ENCODE assay signal across 30 mouse cellular contexts in the genomic region with DNA sequence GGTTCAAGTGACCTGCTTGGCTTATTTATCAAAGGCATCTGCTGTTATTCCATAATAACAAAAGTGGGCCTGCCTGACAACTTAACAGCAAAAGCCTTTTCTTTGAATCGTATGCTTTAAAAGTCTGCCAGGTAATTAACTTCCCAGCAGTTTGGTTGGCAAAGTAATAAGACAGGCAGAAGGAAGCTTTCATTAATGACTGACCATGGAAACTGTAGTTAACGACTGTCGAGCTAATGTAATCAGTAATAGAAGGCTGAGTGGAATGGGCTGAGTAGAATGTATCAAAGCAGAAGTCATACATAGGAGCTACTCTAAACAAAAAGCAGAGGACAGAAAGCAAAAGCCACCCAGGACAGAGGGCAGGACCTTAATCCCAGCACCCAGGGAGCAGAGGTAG.
DNase-seq lines count a peak whose midpoint lies in the region; ATAC-seq and TF ChIP-seq lines count a peak whose summit lies in the region.
"Had no signal": no experiment of that assay in that cellular context is flagged by ENCODE, and none has a peak within 500 bp of the region (broad histone marks: within the 10 kb centered on the region; RNA-seq: fewer than 3 reads in every experiment).

No protein-coding gene starts in this region.

- TF ChIP-seq POLR2A in brain, embryonic 14.5 days (IDR thresholded peaks at IDR 0.05; ENCODE audit: borderline replicate concordance, extremely low read depth, insufficient read depth, insufficient read length, poor library complexity, severe bottlenecking) = no peak

- H3K27ac ChIP-seq in forebrain, embryonic 13.5 days = no peak overlapping the region
- no peak overlapping the region for H3K27ac ChIP-seq in forebrain, embryonic 11.5 days (ENCODE audit: low read depth, low read length)
- no peak overlapping the region for H3K27ac ChIP-seq in hindbrain, postnatal 0 days
- H3K27ac ChIP-seq in hindbrain, embryonic 10.5 days = no peak overlapping the region
- H3K27ac ChIP-seq in kidney, embryonic 16.5 days (ENCODE audit: low read length) = no peak overlapping the region
- H3K27ac ChIP-seq: embryonic facial prominence, embryonic 12.5 days; heart, embryonic 13.5 days; limb, embryonic 10.5 days; limb, embryonic 15.5 days; liver, embryonic 15.5 days; neural tube, embryonic 12.5 days had no signal

- no peak for DNase-seq in forebrain, embryonic 11.5 days (ENCODE audit: low spot score)
- peak; percentile 7 for DNase-seq in hindbrain, postnatal 0 days (ENCODE audit: low spot score)
- DNase-seq in hindbrain, embryonic 10.5 days (ENCODE audit: low spot score) = no peak
- DNase-seq in kidney, adult 11 months = no peak
- peak; percentile 70 for DNase-seq in brain, embryonic 14.5 days (ENCODE audit: low read depth)
- no peak for DNase-seq in heart, adult 11 months
- DNase-seq: adrenal gland, adult 2 months; adrenal gland, postnatal 36 days; cerebellum, adult 11 months; cerebellum, adult 9-10 months; cerebellum, postnatal 36 days; embryo, embryonic 11 days; heart, postnatal 10 days; layer of hippocampus, adult 9-11 months; lung, embryonic 14.5 days; lung, postnatal 14 days; midbrain, embryonic 14.5 days; thymus, adult 2 months; thymus, postnatal 36 days had no signal

- no peak overlapping the region for H3K4me2 ChIP-seq in forebrain, embryonic 13.5 days
- H3K4me2 ChIP-seq in forebrain, embryonic 11.5 days (ENCODE audit: low read depth, low read length, severe bottlenecking) = no peak overlapping the region
- no peak overlapping the region for H3K4me2 ChIP-seq in hindbrain, postnatal 0 days (ENCODE audit: low read depth, low read length)
- no peak overlapping the region for H3K4me2 ChIP-seq in kidney, embryonic 16.5 days (replicated peaks; ENCODE audit: low read depth, low read length)
- H3K4me2 ChIP-seq: embryonic facial prominence, embryonic 12.5 days; heart, embryonic 13.5 days; limb, embryonic 15.5 days; liver, embryonic 15.5 days; lung, embryonic 14.5 days; neural tube, embryonic 12.5 days had no signal

- no peaks in the 10 kb centered on the region for H3K36me3 ChIP-seq in forebrain, embryonic 13.5 days (ENCODE audit: poor library complexity, severe bottlenecking)
- no peaks in the 10 kb centered on the region for H3K36me3 ChIP-seq in forebrain, embryonic 11.5 days (ENCODE audit: control insufficient read depth, insufficient read depth, low read length)
- no peaks in the 10 kb centered on the region for H3K36me3 ChIP-seq in hindbrain, postnatal 0 days (ENCODE audit: insufficient read depth, low read length)
- H3K36me3 ChIP-seq in hindbrain, embryonic 10.5 days = no peaks in the 10 kb centered on the region
- H3K36me3 ChIP-seq in kidney, embryonic 16.5 days (ENCODE audit: insufficient read depth, low read length) = no peaks in the 10 kb centered on the region
- H3K36me3 ChIP-seq: embryonic facial prominence, embryonic 12.5 days; heart, embryonic 13.5 days; limb, embryonic 10.5 days; limb, embryonic 15.5 days; liver, embryonic 15.5 days; neural tube, embryonic 12.5 days had no signal

- no peaks in the 10 kb centered on the region for H3K27me3 ChIP-seq in forebrain, embryonic 13.5 days
- H3K27me3 ChIP-seq in forebrain, embryonic 11.5 days (ENCODE audit: control insufficient read depth, insufficient read depth, low read length) = no peaks in the 10 kb centered on the region
- H3K27me3 ChIP-seq in hindbrain, postnatal 0 days (ENCODE audit: insufficient read depth, low read length) = no peaks in the 10 kb centered on the region
- H3K27me3 ChIP-seq in hindbrain, embryonic 10.5 days (ENCODE audit: insufficient read depth, poor library complexity, severe bottlenecking) = no peaks in the 10 kb centered on the region
- no peaks in the 10 kb centered on the region for H3K27me3 ChIP-seq in kidney, embryonic 16.5 days (ENCODE audit: insufficient read depth, low read length)
- H3K27me3 ChIP-seq: CH12.LX; embryonic facial prominence, embryonic 12.5 days; heart, embryonic 13.5 days; limb, embryonic 15.5 days; liver, embryonic 15.5 days; neural tube, embryonic 12.5 days had no signal

- H3K9ac ChIP-seq in forebrain, embryonic 13.5 days = no peak overlapping the region
- no peak overlapping the region for H3K9ac ChIP-seq in forebrain, embryonic 11.5 days (ENCODE audit: low read length)
- no peak overlapping the region for H3K9ac ChIP-seq in hindbrain, postnatal 0 days (replicated peaks; ENCODE audit: low read length)
- H3K9ac ChIP-seq in kidney, embryonic 16.5 days (replicated peaks; ENCODE audit: low read length) = no peak overlapping the region
- H3K9ac ChIP-seq: embryonic facial prominence, embryonic 12.5 days; heart, embryonic 13.5 days; limb, embryonic 15.5 days; liver, embryonic 15.5 days; lung, embryonic 14.5 days; neural tube, embryonic 12.5 days had no signal

- no peaks in the 10 kb centered on the region for H3K4me1 ChIP-seq in forebrain, embryonic 13.5 days
- H3K4me1 ChIP-seq in forebrain, embryonic 11.5 days (replicated peaks; ENCODE audit: control insufficient read depth, insufficient read depth, low read length) = no peaks in the 10 kb centered on the region
- no peaks in the 10 kb centered on the region for H3K4me1 ChIP-seq in hindbrain, postnatal 0 days (ENCODE audit: insufficient read depth, low read length)
- H3K4me1 ChIP-seq in hindbrain, embryonic 10.5 days (replicated peaks) = no peaks in the 10 kb centered on the region
- H3K4me1 ChIP-seq in kidney, embryonic 16.5 days (ENCODE audit: insufficient read depth, low read length) = no peaks in the 10 kb centered on the region
- H3K4me1 ChIP-seq: embryonic facial prominence, embryonic 12.5 days; heart, embryonic 13.5 days; limb, embryonic 10.5 days; limb, embryonic 15.5 days; liver, embryonic 15.5 days; neural tube, embryonic 12.5 days had no signal

- H3K9me3 ChIP-seq in forebrain, embryonic 13.5 days (replicated peaks) = no peaks in the 10 kb centered on the region
- no peaks in the 10 kb centered on the region for H3K9me3 ChIP-seq in forebrain, embryonic 11.5 days (ENCODE audit: control insufficient read depth, low read length)
- H3K9me3 ChIP-seq in hindbrain, postnatal 0 days (ENCODE audit: low read length) = no peaks in the 10 kb centered on the region
- no peaks in the 10 kb centered on the region for H3K9me3 ChIP-seq in hindbrain, embryonic 10.5 days
- H3K9me3 ChIP-seq in kidney, embryonic 16.5 days (ENCODE audit: low read length) = no peaks in the 10 kb centered on the region
- H3K9me3 ChIP-seq: embryonic facial prominence, embryonic 12.5 days; heart, embryonic 13.5 days; limb, embryonic 10.5 days; limb, embryonic 15.5 days; liver, embryonic 15.5 days; neural tube, embryonic 12.5 days had no signal

- no peak overlapping the region for H3K4me3 ChIP-seq in forebrain, embryonic 13.5 days
- no peak overlapping the region for H3K4me3 ChIP-seq in forebrain, embryonic 11.5 days (ENCODE audit: low read depth, low read length)
- H3K4me3 ChIP-seq in hindbrain, postnatal 0 days (ENCODE audit: low read length) = no peak overlapping the region
- no peak overlapping the region for H3K4me3 ChIP-seq in hindbrain, embryonic 10.5 days
- H3K4me3 ChIP-seq in kidney, embryonic 16.5 days (ENCODE audit: low read length) = no peak overlapping the region
- H3K4me3 ChIP-seq: embryonic facial prominence, embryonic 12.5 days; heart, embryonic 13.5 days; limb, embryonic 10.5 days; limb, embryonic 15.5 days; liver, embryonic 15.5 days; neural tube, embryonic 12.5 days had no signal

- 25% methylated on average over 3 of the region's 3 CpGs for WGBS in forebrain, embryonic 13.5 days
- WGBS in forebrain, embryonic 11.5 days = 57% methylated on average over 3 of the region's 3 CpGs
- 39% methylated on average over 3 of the region's 3 CpGs for whole genome bisulfite sequencing in hindbrain, postnatal 0 days
- 85% methylated on average over 3 of the region's 3 CpGs for WGBS in hindbrain, embryonic 10.5 days
- 55% methylated on average over 3 of the region's 3 CpGs for WGBS in kidney, embryonic 16.5 days

- peak; percentile 24; the same call in 1 of the 2 replicates for ATAC-seq in forebrain, embryonic 13.5 days
- ATAC-seq in forebrain, embryonic 11.5 days (replicated peaks; ENCODE audit: low FRiP score) = no peak
- no peak for ATAC-seq in hindbrain, postnatal 0 days
- ATAC-seq in kidney, embryonic 16.5 days (ENCODE audit: low FRiP score, low TSS enrichment) = peak; percentile 88; the same call in 1 of the 2 replicates
- ATAC-seq: activated CD4-positive, CD25-positive, alpha-beta regulatory T cell, adult 4 months; intestine, embryonic 16.5 days had no signal

- TF ChIP-seq CTCF in hindbrain, postnatal 0 days (IDR thresholded peaks at IDR 0.05; ENCODE audit: low read depth) = no peak
- TF ChIP-seq CTCF in brain, embryonic 14.5 days (IDR thresholded peaks at IDR 0.05; ENCODE audit: borderline replicate concordance, extremely low read depth, insufficient read depth, insufficient read length) = no peak

Comparison
In these comparisons a context has a peak if more than half of its experiments do, and no peak if none do; other contexts are left out.
1. ATAC-seq: peak in forebrain, embryonic 13.5 days (single experiment) and kidney, embryonic 16.5 days (single experiment); none in forebrain, embryonic 11.5 days (single experiment) and hindbrain, postnatal 0 days (single experiment).
2. DNase-seq: peak in hindbrain, postnatal 0 days (single experiment) and brain, embryonic 14.5 days (single experiment); none in forebrain, embryonic 11.5 days (single experiment), hindbrain, embryonic 10.5 days (single experiment), kidney, adult 11 months (single experiment) and heart, adult 11 months (single experiment).